In the genomic region with DNA sequence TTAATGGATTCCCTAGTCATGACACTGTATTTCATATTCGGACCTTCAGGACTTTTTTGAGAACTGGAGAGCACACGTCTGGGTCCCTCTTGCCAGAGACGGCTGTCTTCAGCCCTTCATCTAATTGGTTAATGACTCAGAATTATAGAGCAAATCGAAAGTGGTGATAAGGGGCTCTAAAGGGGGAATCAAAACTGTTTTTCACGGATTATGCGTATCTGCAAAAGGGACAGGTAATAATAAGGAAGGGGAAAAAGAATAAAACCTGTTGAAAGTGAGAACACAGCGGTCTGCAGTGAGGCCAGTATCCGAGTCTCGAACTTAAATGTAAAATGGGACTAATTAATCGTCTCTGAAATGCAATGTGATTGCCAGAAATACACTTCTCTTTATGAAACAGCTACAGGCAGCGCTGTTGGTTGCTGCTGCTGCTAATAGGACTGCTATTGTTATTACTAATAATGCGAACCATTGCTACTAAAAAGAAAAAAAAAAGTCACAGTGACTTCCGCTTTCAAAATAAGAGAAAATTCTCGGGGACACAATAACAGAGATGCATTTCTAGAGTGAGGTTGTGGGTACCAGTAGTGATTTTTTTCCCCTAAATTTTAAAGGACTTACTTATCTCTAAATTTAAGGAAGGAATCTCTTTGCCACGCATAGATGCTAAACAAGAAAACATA, we compare ENCODE assay signal across 8 mouse cellular contexts. TPM values are rescaled to one million over a fixed set of nuclear protein-coding genes. Genes with fewer than 3 reads are reported as not detected.
A peak's percentile ranks its signal among the peaks of the same experiment; 100 is the strongest.
DNase-seq lines count a peak whose midpoint lies in the region; ATAC-seq and TF ChIP-seq lines count a peak whose summit lies in the region.

No protein-coding gene starts in this region.

- no peak for TF ChIP-seq CTCF in left cerebral cortex, adult 2 months (IDR thresholded peaks at IDR 0.05)

- peak; percentile 23; the same call in 1 of the 2 replicates for ATAC-seq in intestine, embryonic 15.5 days
- ATAC-seq in neural tube, embryonic 12.5 days (ENCODE audit: low FRiP score, low read depth): peak; percentile 11; the same call in 1 of the 2 replicates
- no peak for ATAC-seq in erythroid progenitor cell, adult 5-6 weeks (replicated peaks; ENCODE audit: low FRiP score, poor library complexity, severe bottlenecking)

- peaks cover 4% of the 10 kb centered on the region; the same call in 1 of the 2 replicates for H3K4me1 ChIP-seq in embryonic facial prominence, embryonic 10.5 days
- H3K4me1 ChIP-seq in intestine, embryonic 15.5 days (replicated peaks): no peaks in the 10 kb centered on the region
- peaks cover 5% of the 10 kb centered on the region for H3K4me1 ChIP-seq in neural tube, embryonic 12.5 days

- H3K36me3 ChIP-seq in embryonic facial prominence, embryonic 10.5 days (replicated peaks): no peaks in the 10 kb centered on the region
- H3K36me3 ChIP-seq in intestine, embryonic 15.5 days: no peaks in the 10 kb centered on the region
- H3K36me3 ChIP-seq in neural tube, embryonic 12.5 days: no peaks in the 10 kb centered on the region

- no peaks in the 10 kb centered on the region for H3K9me3 ChIP-seq in embryonic facial prominence, embryonic 10.5 days
- H3K9me3 ChIP-seq in intestine, embryonic 15.5 days: no peaks in the 10 kb centered on the region
- no peaks in the 10 kb centered on the region for H3K9me3 ChIP-seq in neural tube, embryonic 12.5 days

- peak overlapping the region; percentile 50; the same call in 1 of the 2 replicates for H3K9ac ChIP-seq in intestine, embryonic 15.5 days
- H3K9ac ChIP-seq in neural tube, embryonic 12.5 days: 0 out of 2 replicates have a peak overlapping the region, but pooled peaks have one; percentile 65

- H3K4me3 ChIP-seq in left cerebral cortex, adult 2 months: peak overlapping the region; percentile 86
- H3K4me3 ChIP-seq in embryonic facial prominence, embryonic 10.5 days: peak overlapping the region; percentile 74
- peak overlapping the region; percentile 75 for H3K4me3 ChIP-seq in intestine, embryonic 15.5 days (replicated peaks)
- H3K4me3 ChIP-seq in neural tube, embryonic 12.5 days: peak overlapping the region; percentile 74

- no peak overlapping the region for H3K27ac ChIP-seq in left cerebral cortex, adult 2 months
- no peak overlapping the region for H3K27ac ChIP-seq in embryonic facial prominence, embryonic 10.5 days (replicated peaks)
- no peak overlapping the region for H3K27ac ChIP-seq in intestine, embryonic 15.5 days
- no peak overlapping the region for H3K27ac ChIP-seq in neural tube, embryonic 12.5 days

- H3K4me2 ChIP-seq in intestine, embryonic 15.5 days (replicated peaks): peak overlapping the region; percentile 92
- H3K4me2 ChIP-seq in neural tube, embryonic 12.5 days (replicated peaks): peak overlapping the region; percentile 85

- peaks cover 12% of the 10 kb centered on the region for H3K27me3 ChIP-seq in embryonic facial prominence, embryonic 10.5 days (replicated peaks; ENCODE audit: low read depth, poor library complexity, severe bottlenecking)
- no peaks in the 10 kb centered on the region for H3K27me3 ChIP-seq in intestine, embryonic 15.5 days (replicated peaks)
- H3K27me3 ChIP-seq in neural tube, embryonic 12.5 days (replicated peaks): no peaks in the 10 kb centered on the region

- WGBS in embryonic facial prominence, embryonic 10.5 days: 15% methylated on average over 15 of the region's 15 CpGs
- WGBS in intestine, embryonic 15.5 days: 15% methylated on average over 15 of the region's 15 CpGs
- 14% methylated on average over 15 of the region's 15 CpGs for WGBS in neural tube, embryonic 12.5 days

- intact Hi-C loops in left cerebral cortex, adult 2 months (cut with DNase I): no loop called here
- intact Hi-C loops in left cerebral cortex, postnatal 4 days (cut with DNase I): no loop called here

- no peak for DNase-seq in left cerebral cortex, adult 2 months (ENCODE audit: extremely low spot score in 1 of 2, low spot score in 2 of 2)
- no peak for DNase-seq in left cerebral cortex, postnatal 4 days
- no peak for DNase-seq in embryonic facial prominence, embryonic 10.5 days (ENCODE audit: low spot score)
- no peak for DNase-seq in thymus, postnatal 25 days
- DNase-seq in frontal cortex, adult 2 months (ENCODE audit: extremely low spot score in 1 of 2, low spot score in 1 of 2): no peak

RNA-seq across cellular contexts. Expression of gene Rbm11, which starts 1.0 kb away (rescaled TPM):
- 1 to 10 TPM; 4.5 to 5.2 TPM for total RNA-seq in left cerebral cortex, adult 2 months (2021)
- total RNA-seq in left cerebral cortex, postnatal 4 days (2021): 1 to 10 TPM; 5.5 to 6.1 TPM
- 0.28 and 0.57 TPM in 2 replicates for polyA plus RNA-seq in embryonic facial prominence, embryonic 10.5 days (2016; fragmentation: Nextera tagmentation; extraction: Ambion mirVana)
- 0.15 and 0.54 TPM in 2 replicates for polyA plus RNA-seq in intestine, embryonic 15.5 days (2015; fragmentation: Nextera tagmentation; extraction: Ambion mirVana)
- 0.97 and 1.3 TPM in 2 replicates for polyA plus RNA-seq in neural tube, embryonic 12.5 days (2016; fragmentation: Nextera tagmentation; extraction: Ambion mirVana)
- not detected in 2 replicates for total RNA-seq in erythroid progenitor cell, adult 5-6 weeks (2015; ENCODE audit: low replicate concordance)
- not detected in 2 replicates for total RNA-seq in erythroid progenitor cell, adult 5-6 weeks (2017; ENCODE audit: low replicate concordance)
- polyA plus RNA-seq in frontal cortex, adult 2 months (2012; rRNA removed): 3.7 and 4.5 TPM in 2 replicates

RNA-seq across cellular contexts. Expression of gene Lipi, which starts 7.8 kb away (rescaled TPM):
- not detected for total RNA-seq in left cerebral cortex, adult 2 months (2021)
- total RNA-seq in left cerebral cortex, postnatal 4 days (2021): not detected
- polyA plus RNA-seq in embryonic facial prominence, embryonic 10.5 days (2016; fragmentation: Nextera tagmentation; extraction: Ambion mirVana): not detected in 2 replicates
- not detected in 2 replicates for polyA plus RNA-seq in intestine, embryonic 15.5 days (2015; fragmentation: Nextera tagmentation; extraction: Ambion mirVana)
- polyA plus RNA-seq in neural tube, embryonic 12.5 days (2016; fragmentation: Nextera tagmentation; extraction: Ambion mirVana): not detected in 2 replicates
- total RNA-seq in erythroid progenitor cell, adult 5-6 weeks (2015; ENCODE audit: low replicate concordance): not detected in 2 replicates
- total RNA-seq in erythroid progenitor cell, adult 5-6 weeks (2017; ENCODE audit: low replicate concordance): not detected in 2 replicates
- polyA plus RNA-seq in frontal cortex, adult 2 months (2012; rRNA removed): not detected in 2 replicates
